Mouse (Mus musculus): Measurements from ENCODE around the gene Spats2l.

DNA sequence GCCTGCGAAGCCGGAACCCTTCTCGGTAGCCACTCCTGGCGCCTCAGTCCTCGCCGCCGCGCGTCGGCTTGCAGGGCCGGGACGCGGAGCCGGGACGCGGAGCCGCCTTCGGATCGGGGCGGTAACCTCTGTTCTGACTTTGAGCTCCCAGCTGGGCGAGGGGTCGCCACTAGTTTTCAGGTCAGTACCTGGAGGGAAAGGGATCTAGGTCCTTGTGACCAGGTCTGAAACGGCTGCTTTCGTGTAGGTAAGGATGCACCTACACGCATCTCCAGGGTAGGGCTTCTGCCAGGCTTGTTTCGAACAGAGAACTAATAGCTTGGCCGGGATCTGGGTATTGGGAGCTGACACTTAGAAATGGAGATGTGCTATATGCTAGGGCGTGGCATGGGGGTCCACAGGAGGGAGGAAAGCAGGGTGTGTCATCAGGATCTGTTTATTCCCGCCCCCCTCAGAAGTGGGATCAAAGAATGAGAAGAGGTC, 222.2 kb downstream of the Spats2l start:
- TF ChIP-seq CTCF (IDR thresholded peaks at IDR 0.05; ENCODE audit: low read depth) (no peak), EP300 (IDR thresholded peaks at IDR 0.05; ENCODE audit: low read depth) (no peak)

Measured in liver, embryonic 14.5 days (tissue).